Mouse (Mus musculus) heart, embryonic 13.5 days (tissue): ENCODE data around the gene Cutc. TPM values are rescaled to one million over a fixed set of nuclear protein-coding genes. Genes with fewer than 3 reads are reported as not detected.

ENCODE experiments used
- ATAC-seq: fragments of 200-750 bp; cut with Nextera tagmentation; 2 replicates; pipeline ENCODE4 v1.8.0; 2017; ENCODE audit warnings: moderate TSS enrichment; ENCODE audit not compliant: insufficient number of reproducible peaks, low FRiP score, low TSS enrichment; ENCODE audit errors: extremely low read depth
- H3K27ac ChIP-seq: fragments of 300-500 bp; sonication (generic); replicated peaks from 2 replicates; pipeline ENCODE4 v1.5.1; 2015; ENCODE audit warnings: moderate library complexity, mild to moderate bottlenecking, inconsistent platforms
- H3K27me3 ChIP-seq: fragments of 300-500 bp; sonication (generic); replicated peaks from 2 replicates; pipeline ENCODE4 v1.6.1; 2015; ENCODE audit warnings: mild to moderate bottlenecking, inconsistent platforms
- H3K36me3 ChIP-seq: fragments of 300-500 bp; sonication (generic); 2 replicates; pipeline ENCODE4 v1.6.1; 2015; ENCODE audit warnings: mild to moderate bottlenecking, inconsistent platforms
- H3K4me1 ChIP-seq: fragments of 300-500 bp; sonication (generic); 2 replicates; pipeline ENCODE4 v1.6.1; 2015; ENCODE audit warnings: inconsistent platforms
- H3K4me2 ChIP-seq: fragments of 300-500 bp; sonication (generic); 2 replicates; pipeline ENCODE4 v1.6.1; 2015; ENCODE audit warnings: inconsistent platforms, mild to moderate bottlenecking, moderate library complexity
- H3K4me3 ChIP-seq: fragments of 300-500 bp; sonication (generic); 2 replicates; pipeline ENCODE4 v1.5.1; 2015; ENCODE audit warnings: moderate library complexity, mild to moderate bottlenecking, inconsistent platforms
- H3K9ac ChIP-seq: fragments of 300-500 bp; sonication (generic); 2 replicates; pipeline ENCODE4 v1.6.1; 2015; ENCODE audit warnings: inconsistent platforms, mild to moderate bottlenecking, moderate library complexity
- H3K9me3 ChIP-seq: fragments of 300-500 bp; sonication (generic); 2 replicates; pipeline ENCODE4 v1.6.1; 2016; ENCODE audit warnings: inconsistent platforms
- WGBS: fragments of 180-500 bp; shearing (Covaris S2); methylation state at CpG from one replicate; pipeline ENCODE4 v1.1.7; 2015; ENCODE audit warnings: mixed read lengths; 5-methylcytosine and 5-hydroxymethylcytosine counted together
- polyA plus RNA-seq: library from polyadenylated mRNA; unstranded; fragments of >200 nt; fragmentation: Nextera tagmentation; extraction: Ambion mirVana; gene quantifications from 2 replicates; pipeline ENCODE4 v1.2.1, GENCODE M21; 2015

The Cutc gene
- polyA plus RNA-seq, 1 experiment from 2014 or later, result 9.9 TPM

- peaks cover 20% of the 10 kb centered on the region for H3K36me3 ChIP-seq
- no peak for ATAC-seq
- H3K9me3 ChIP-seq, result no peaks in the 10 kb centered on the region
- H3K4me1 ChIP-seq, result peaks cover 10% of the 10 kb centered on the region
- H3K27ac ChIP-seq, result no peak overlapping the region
- H3K4me2 ChIP-seq, result no peak overlapping the region
- H3K9ac ChIP-seq, result no peak overlapping the region
- H3K4me3 ChIP-seq, result no peak overlapping the region
- H3K27me3 ChIP-seq, result no peaks in the 10 kb centered on the region
- WGBS, result 74% methylated on average over 2 of the region's 2 CpGs
These were observed 1.4 kb downstream of the Cutc start for GRCm38 (mm10) chr19:43754237-43754636.

GRCm38 (mm10) chr19:43754872-43755271, 2.1 kb downstream of the Cutc start:
- 50% methylated on average over 2 of the region's 2 CpGs for WGBS
- H3K36me3 ChIP-seq, result peaks cover 15% of the 10 kb centered on the region
- H3K4me1 ChIP-seq, result peaks cover 10% of the 10 kb centered on the region
- H3K27ac ChIP-seq, result no peak overlapping the region
- no peak overlapping the region for H3K9ac ChIP-seq
- H3K4me2 ChIP-seq, result no peak overlapping the region
- no peaks in the 10 kb centered on the region for H3K9me3 ChIP-seq
- no peak for ATAC-seq
- H3K27me3 ChIP-seq, result no peaks in the 10 kb centered on the region
- H3K4me3 ChIP-seq, result no peak overlapping the region

DNA sequence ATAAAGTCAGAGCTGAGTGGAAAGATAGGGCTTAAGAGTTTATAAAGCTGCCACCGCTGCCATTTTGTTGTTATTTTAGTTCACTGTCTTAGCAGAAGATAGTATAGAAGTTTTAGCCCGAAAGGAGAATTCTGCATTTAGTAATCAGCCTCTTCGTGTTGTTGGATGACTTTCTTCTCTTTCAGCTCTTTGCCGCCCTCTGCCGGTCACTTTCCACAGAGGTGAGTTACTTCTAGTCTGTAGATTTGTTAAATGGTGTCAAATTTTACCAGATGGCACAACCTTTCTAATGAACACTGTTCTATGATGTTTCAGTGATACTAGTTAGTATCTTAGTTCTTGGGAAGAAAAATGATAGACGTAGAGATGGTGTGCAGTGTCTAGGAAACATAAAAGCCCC, 7.7 kb downstream of the Cutc start:
- WGBS, result 16% methylated on average over 6 of the region's 6 CpGs
- no peak overlapping the region for H3K4me3 ChIP-seq

GRCm38 (mm10) chr19:43761543-43762256, 8.9 kb downstream of the Cutc start:
- no peaks in the 10 kb centered on the region for H3K27me3 ChIP-seq
- H3K4me1 ChIP-seq, result no peaks in the 10 kb centered on the region
- H3K4me2 ChIP-seq, result no peak overlapping the region
- 0 out of 2 replicates have a peak, but pooled peaks cover 5% of the 10 kb centered on the region for H3K36me3 ChIP-seq
- H3K9me3 ChIP-seq, result no peaks in the 10 kb centered on the region
- ATAC-seq, result no peak
- no peak overlapping the region for H3K9ac ChIP-seq
- no peak overlapping the region for H3K4me3 ChIP-seq
- H3K27ac ChIP-seq, result no peak overlapping the region

More for the DNA sequence above, 7.7 kb downstream of the Cutc start:
- no peaks in the 10 kb centered on the region for H3K4me1 ChIP-seq
- ATAC-seq, result no peak
- no peak overlapping the region for H3K27ac ChIP-seq
- H3K36me3 ChIP-seq, result 0 out of 2 replicates have a peak, but pooled peaks cover 5% of the 10 kb centered on the region
- H3K9ac ChIP-seq, result no peak overlapping the region
- no peaks in the 10 kb centered on the region for H3K27me3 ChIP-seq
- no peak overlapping the region for H3K4me2 ChIP-seq
- H3K9me3 ChIP-seq, result no peaks in the 10 kb centered on the region

GRCm38 (mm10) chr19:43762410-43762809, 9.6 kb downstream of the Cutc start:
- no peaks in the 10 kb centered on the region for H3K27me3 ChIP-seq
- no peak overlapping the region for H3K4me3 ChIP-seq
- no peak overlapping the region for H3K4me2 ChIP-seq
- no peaks in the 10 kb centered on the region for H3K9me3 ChIP-seq
- no peaks in the 10 kb centered on the region for H3K4me1 ChIP-seq
- WGBS, result 62% methylated on average over 2 of the region's 2 CpGs
- ATAC-seq, result no peak
- H3K36me3 ChIP-seq, result 0 out of 2 replicates have a peak, but pooled peaks cover 5% of the 10 kb centered on the region
- no peak overlapping the region for H3K9ac ChIP-seq
- H3K27ac ChIP-seq, result no peak overlapping the region

DNA sequence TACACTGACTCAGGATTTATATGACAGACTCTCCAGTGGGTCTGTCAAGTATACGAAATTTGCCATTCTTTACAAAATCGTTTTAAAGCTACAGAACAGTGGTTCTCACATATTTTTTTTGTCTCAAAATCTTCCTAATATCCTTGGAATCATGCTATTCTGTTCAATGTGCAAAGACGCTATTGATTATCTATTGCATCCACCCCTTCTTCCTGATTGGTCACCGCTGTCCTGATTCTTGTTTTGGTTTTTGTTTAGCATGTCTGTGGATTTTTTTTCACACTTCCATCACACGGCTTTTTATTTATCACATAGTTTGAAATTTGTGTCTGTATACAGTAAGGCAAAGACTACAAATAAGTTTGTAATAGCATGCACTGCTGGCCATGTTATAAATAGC, 13.7 kb downstream of the Cutc start:
- Histone ChIP-seq H3K4me3 (no peak overlapping the region), H3K36me3 (peaks cover 14% of the 10 kb centered on the region), H3K4me2 (no peak overlapping the region), H3K27ac (no peak overlapping the region), H3K27me3 (no peaks in the 10 kb centered on the region), H3K4me1 (no peaks in the 10 kb centered on the region), H3K9ac (no peak overlapping the region), H3K9me3 (no peaks in the 10 kb centered on the region)
- WGBS, result 76% methylated on average over 5 of the region's 5 CpGs
- ATAC-seq, result no peak

DNA sequence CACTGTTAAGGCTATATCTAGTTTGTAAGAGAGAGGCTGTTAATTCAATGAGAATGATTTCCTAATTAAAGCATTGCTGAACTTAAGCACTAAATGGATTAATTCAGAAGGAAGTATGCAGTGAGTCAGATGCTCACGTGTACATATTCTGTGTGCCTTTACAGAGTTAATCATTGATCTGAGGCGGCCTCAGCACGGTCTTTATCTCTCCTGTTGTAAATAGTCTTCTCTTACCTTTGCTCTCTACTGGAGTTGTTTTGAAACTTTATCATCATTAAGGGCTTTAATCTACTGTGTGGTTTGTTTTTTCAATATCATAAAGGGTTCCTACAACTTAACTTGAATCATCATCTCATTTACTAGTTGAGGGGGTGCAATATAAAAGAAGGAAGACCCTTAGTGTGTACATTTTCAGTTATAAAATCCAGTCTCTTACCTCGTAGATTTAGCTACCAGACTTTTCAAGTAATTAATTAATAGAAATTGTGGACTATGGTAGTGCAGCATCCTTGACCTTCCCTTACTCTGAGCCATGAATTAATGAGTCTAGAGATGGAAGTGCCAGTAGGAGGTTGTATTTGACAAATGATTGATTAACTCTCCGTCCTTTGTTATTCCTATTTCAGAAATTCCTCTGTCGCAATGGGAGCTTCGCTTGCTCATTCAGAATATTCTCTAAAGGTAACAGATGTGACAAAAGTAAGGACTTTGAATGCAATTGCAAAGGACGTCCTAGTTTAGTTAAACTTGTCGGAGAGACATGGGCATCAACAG, 14.9 kb downstream of the Cutc start:
- H3K4me3 ChIP-seq, result no peak overlapping the region
- no peaks in the 10 kb centered on the region for H3K27me3 ChIP-seq
- WGBS, result 67% methylated on average over 9 of the region's 9 CpGs
- no peak for ATAC-seq
- no peak overlapping the region for H3K9ac ChIP-seq
- no peak overlapping the region for H3K27ac ChIP-seq
- no peaks in the 10 kb centered on the region for H3K4me1 ChIP-seq
- H3K4me2 ChIP-seq, result no peak overlapping the region
- no peaks in the 10 kb centered on the region for H3K9me3 ChIP-seq
- peaks cover 9% of the 10 kb centered on the region for H3K36me3 ChIP-seq

GRCm38 (mm10) chr19:43769366-43769960, 16.7 kb downstream of the Cutc start:
- Histone ChIP-seq H3K4me2 (no peak overlapping the region), H3K27me3 (no peaks in the 10 kb centered on the region), H3K36me3 (peaks cover 9% of the 10 kb centered on the region), H3K9me3 (no peaks in the 10 kb centered on the region), H3K4me3 (no peak overlapping the region), H3K4me1 (no peaks in the 10 kb centered on the region), H3K9ac (no peak overlapping the region), H3K27ac (no peak overlapping the region)
- ATAC-seq, result no peak
- WGBS, result 74% methylated on average over 5 of the region's 5 CpGs

DNA sequence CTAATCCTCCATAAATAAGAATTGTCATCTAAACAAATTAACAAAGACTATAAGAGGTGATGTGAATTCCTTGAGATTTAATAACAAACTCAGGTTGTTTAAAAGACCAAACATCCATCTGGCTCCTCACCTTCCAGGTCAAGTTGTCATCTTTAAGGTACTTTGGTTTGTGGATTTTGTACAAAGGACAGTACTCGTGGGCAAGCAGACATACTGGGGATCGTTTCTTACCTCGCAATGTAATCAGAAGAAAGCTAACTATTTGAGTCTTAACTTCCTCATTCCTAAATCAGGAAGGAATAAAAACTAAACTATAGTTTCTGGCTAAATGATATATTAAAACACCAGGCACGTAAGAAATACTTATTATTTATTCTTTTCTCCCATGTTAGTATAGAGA, 17.8 kb downstream of the Cutc start:
- Histone ChIP-seq H3K27ac (no peak overlapping the region), H3K4me1 (0 out of 2 replicates have a peak, but pooled peaks cover 3% of the 10 kb centered on the region), H3K36me3 (peaks cover 9% of the 10 kb centered on the region), H3K4me3 (no peak overlapping the region), H3K4me2 (no peak overlapping the region), H3K27me3 (no peaks in the 10 kb centered on the region), H3K9me3 (no peaks in the 10 kb centered on the region), H3K9ac (no peak overlapping the region)
- 78% methylated on average over 4 of the region's 4 CpGs for WGBS
- no peak for ATAC-seq

- Histone ChIP-seq H3K9ac (no peak overlapping the region), H3K4me1 (0 out of 2 replicates have a peak, but pooled peaks cover 4% of the 10 kb centered on the region), H3K27me3 (no peaks in the 10 kb centered on the region), H3K9me3 (no peaks in the 10 kb centered on the region), H3K4me3 (no peak overlapping the region), H3K4me2 (no peak overlapping the region), H3K27ac (no peak overlapping the region), H3K36me3 (peaks cover 9% of the 10 kb centered on the region)
- WGBS, result 80% methylated on average over 5 of the region's 5 CpGs
- no peak for ATAC-seq
These were observed 18.7 kb downstream of the Cutc start for GRCm38 (mm10) chr19:43771499-43771969.

- no peak for ATAC-seq
- Histone ChIP-seq H3K4me2 (no peak overlapping the region), H3K36me3 (peaks cover 9% of the 10 kb centered on the region), H3K4me3 (no peak overlapping the region), H3K27me3 (no peaks in the 10 kb centered on the region), H3K4me1 (0 out of 2 replicates have a peak, but pooled peaks cover 4% of the 10 kb centered on the region), H3K27ac (no peak overlapping the region), H3K9me3 (no peaks in the 10 kb centered on the region), H3K9ac (no peak overlapping the region)
- 62% methylated on average over 6 of the region's 6 CpGs for WGBS
These were observed 19.5 kb downstream of the Cutc start for GRCm38 (mm10) chr19:43772311-43772710.
